Comparison of ENCODE assay signal across 8 mouse cellular contexts in genomic region chr7:114414421-114415335, GRCm38 (mm10). TPM values are rescaled to one million over a fixed set of nuclear protein-coding genes. Genes with fewer than 3 reads are reported as not detected.
DNase-seq lines count a peak whose midpoint lies in the region; ATAC-seq and TF ChIP-seq lines count a peak whose summit lies in the region.

Gene Pde3b (plus strand): TSS chr7:114415281.

- no peak for TF ChIP-seq EP300 in heart, adult 2 months (IDR thresholded peaks at IDR 0.05; ENCODE audit: insufficient read depth, low read depth, low read length)

- no peak for ATAC-seq in erythroblast, adult 5-6 weeks (replicated peaks; ENCODE audit: low FRiP score, poor library complexity, severe bottlenecking)
- ATAC-seq in limb, embryonic 13.5 days (ENCODE audit: low FRiP score, low read depth): peak; percentile 83
- peak; percentile 93 for ATAC-seq in midbrain, embryonic 13.5 days

- H3K4me3 ChIP-seq in erythroblast, embryonic 14.5 days (replicated peaks): peak within 1 kb of the TSS; percentile 72
- H3K4me3 ChIP-seq in embryonic facial prominence, embryonic 10.5 days: peak within 1 kb of the TSS; percentile 93
- peak within 1 kb of the TSS; percentile 70 for H3K4me3 ChIP-seq in heart, adult 2 months
- peak within 1 kb of the TSS; percentile 78 for H3K4me3 ChIP-seq in kidney, adult 2 months (ENCODE audit: insufficient read depth, low read depth, low read length)
- peak within 1 kb of the TSS; percentile 89 for H3K4me3 ChIP-seq in limb, embryonic 13.5 days
- peak within 1 kb of the TSS; percentile 95 for H3K4me3 ChIP-seq in midbrain, embryonic 13.5 days (replicated peaks)

- no peaks in the 10 kb centered on the region for H3K36me3 ChIP-seq in erythroblast, embryonic 14.5 days (ENCODE audit: control insufficient read depth)
- no peaks in the 10 kb centered on the region for H3K36me3 ChIP-seq in embryonic facial prominence, embryonic 10.5 days (replicated peaks)
- H3K36me3 ChIP-seq in heart, adult 2 months (ENCODE audit: control insufficient read depth, insufficient read depth, low read length): no peaks in the 10 kb centered on the region
- H3K36me3 ChIP-seq in kidney, adult 2 months (ENCODE audit: control insufficient read depth, insufficient read depth, low read length): no peaks in the 10 kb centered on the region
- no peaks in the 10 kb centered on the region for H3K36me3 ChIP-seq in limb, embryonic 13.5 days
- no peaks in the 10 kb centered on the region for H3K36me3 ChIP-seq in midbrain, embryonic 13.5 days

- under 1% methylated on average over 61 of the region's 70 CpGs for WGBS in embryonic facial prominence, embryonic 10.5 days
- WGBS in heart, adult 2 months: 4% methylated on average over 67 of the region's 70 CpGs
- WGBS in kidney, adult 2 months: 4% methylated on average over 67 of the region's 70 CpGs
- 2% methylated on average over 23 of the region's 70 CpGs for WGBS in limb, embryonic 13.5 days
- under 1% methylated on average over 70 of the region's 70 CpGs for WGBS in midbrain, embryonic 13.5 days

- peak within 1 kb of the TSS; percentile 93 for H3K4me2 ChIP-seq in limb, embryonic 13.5 days (replicated peaks)
- peak within 1 kb of the TSS; percentile 91 for H3K4me2 ChIP-seq in midbrain, embryonic 13.5 days (replicated peaks)

- intact Hi-C loops in heart, adult 2 months (cut with DNase I): loop anchor here (5.0 kb wide), 2 partner anchors 112 to 137 kb away; partner anchors contain the start of gene Psma1

- peak within 1 kb of the TSS; percentile 82 for H3K9ac ChIP-seq in heart, adult 2 months (ENCODE audit: low read depth, low read length)
- peak within 1 kb of the TSS; percentile 91 for H3K9ac ChIP-seq in limb, embryonic 13.5 days
- H3K9ac ChIP-seq in midbrain, embryonic 13.5 days (replicated peaks): peak within 1 kb of the TSS; percentile 97

- DNase-seq in embryonic facial prominence, embryonic 10.5 days (ENCODE audit: low spot score): peak; percentile 86
- peak; percentile 78 to 84 for DNase-seq in heart, adult 2 months
- DNase-seq in kidney, adult 2 months: peak; percentile 60
- peak; percentile 17 to 49 for DNase-seq in spleen, postnatal 14 days (ENCODE audit: low spot score in 2 of 2)

- TF ChIP-seq CTCF in heart, adult 2 months (IDR thresholded peaks at IDR 0.05): no peak
- TF ChIP-seq CTCF in kidney, adult 2 months (conservative IDR thresholded peaks at IDR 0.05; ENCODE audit: insufficient read depth, insufficient read length, low read depth, low read length): no peak

- TF ChIP-seq POLR2A in heart, adult 2 months (IDR thresholded peaks at IDR 0.05; ENCODE audit: insufficient read depth, low read depth, low read length): no peak
- no peak for TF ChIP-seq POLR2A in kidney, adult 2 months (IDR thresholded peaks at IDR 0.05; ENCODE audit: low read depth, low read length)

- H3K79me2 ChIP-seq in heart, adult 2 months (replicated peaks; ENCODE audit: control insufficient read depth, insufficient read depth, low read length): no peaks in the 10 kb centered on the region

- peaks cover 18% of the 10 kb centered on the region for H3K4me1 ChIP-seq in erythroblast, embryonic 14.5 days (ENCODE audit: control insufficient read depth)
- peaks cover 35% of the 10 kb centered on the region for H3K4me1 ChIP-seq in embryonic facial prominence, embryonic 10.5 days
- H3K4me1 ChIP-seq in heart, adult 2 months (ENCODE audit: control insufficient read depth, insufficient read depth, low read length): no peaks in the 10 kb centered on the region
- no peaks in the 10 kb centered on the region for H3K4me1 ChIP-seq in kidney, adult 2 months (ENCODE audit: control insufficient read depth, insufficient read depth, low read length)
- peaks cover 12% of the 10 kb centered on the region for H3K4me1 ChIP-seq in limb, embryonic 13.5 days
- H3K4me1 ChIP-seq in midbrain, embryonic 13.5 days (replicated peaks): peaks cover 28% of the 10 kb centered on the region

- H3K27ac ChIP-seq in embryonic facial prominence, embryonic 10.5 days (replicated peaks): peak within 1 kb of the TSS; percentile 96
- peak within 1 kb of the TSS; percentile 53 for H3K27ac ChIP-seq in heart, adult 2 months
- no peak within 1 kb of the TSS; the same call in 1 of the 2 replicates for H3K27ac ChIP-seq in kidney, adult 2 months (ENCODE audit: insufficient read depth, low read depth, low read length)
- H3K27ac ChIP-seq in limb, embryonic 13.5 days: peak within 1 kb of the TSS; percentile 85
- peak within 1 kb of the TSS; percentile 97 for H3K27ac ChIP-seq in midbrain, embryonic 13.5 days

- no peaks in the 10 kb centered on the region for H3K9me3 ChIP-seq in erythroblast, embryonic 14.5 days (ENCODE audit: control insufficient read depth, low read length)
- H3K9me3 ChIP-seq in embryonic facial prominence, embryonic 10.5 days: peaks cover 3% of the 10 kb centered on the region; the same call in 1 of the 2 replicates
- H3K9me3 ChIP-seq in limb, embryonic 13.5 days: no peaks in the 10 kb centered on the region
- no peaks in the 10 kb centered on the region for H3K9me3 ChIP-seq in midbrain, embryonic 13.5 days

- peaks cover 31% of the 10 kb centered on the region for H3K27me3 ChIP-seq in erythroblast, embryonic 14.5 days (ENCODE audit: control insufficient read depth)
- H3K27me3 ChIP-seq in embryonic facial prominence, embryonic 10.5 days (replicated peaks; ENCODE audit: low read depth, poor library complexity, severe bottlenecking): no peaks in the 10 kb centered on the region
- peaks cover 1% of the 10 kb centered on the region; the same call in 1 of the 2 replicates for H3K27me3 ChIP-seq in heart, adult 2 months (ENCODE audit: control insufficient read depth, insufficient read depth, low read length)
- no peaks in the 10 kb centered on the region for H3K27me3 ChIP-seq in kidney, adult 2 months (replicated peaks; ENCODE audit: control insufficient read depth, insufficient read depth, low read length)
- H3K27me3 ChIP-seq in limb, embryonic 13.5 days: no peaks in the 10 kb centered on the region
- H3K27me3 ChIP-seq in midbrain, embryonic 13.5 days: no peaks in the 10 kb centered on the region

RNA-seq across cellular contexts. Expression of gene Pde3b, which starts in this region (rescaled TPM):
- 0.01 TPM in 2 replicates for polyA plus RNA-seq in erythroblast, embryonic 14.5 days (2012)
- total RNA-seq in erythroblast, adult 5-6 weeks (2015; ENCODE audit: low replicate concordance): 7.3 and 8.8 TPM in 2 replicates
- total RNA-seq in erythroblast, adult 5-6 weeks (2017; ENCODE audit: low replicate concordance): 2.0 and 9.8 TPM in 2 replicates
- polyA plus RNA-seq in embryonic facial prominence, embryonic 10.5 days (2016; fragmentation: Nextera tagmentation; extraction: Ambion mirVana): 8.1 and 10.7 TPM in 2 replicates
- 1 to 10 TPM; 3.8 to 4.8 TPM for total RNA-seq in heart, adult 2 months (2021)
- polyA plus RNA-seq in heart, adult 2 months (2012; rRNA removed): 4.9 and 5.2 TPM in 2 replicates
- 5.6 and 8.9 TPM in 2 replicates for polyA plus RNA-seq in kidney, adult 2 months (2012; rRNA removed)
- 4.1 and 5.3 TPM in 2 replicates for polyA plus RNA-seq in limb, embryonic 13.5 days (2015; fragmentation: Nextera tagmentation; extraction: Ambion mirVana)
- polyA plus RNA-seq in midbrain, embryonic 13.5 days (2015; fragmentation: Nextera tagmentation; extraction: Ambion mirVana): 4.3 and 4.9 TPM in 2 replicates

Comparison
In these comparisons a context has a peak if more than half of its experiments do, and no peak if none do; other contexts are left out.
1. DNase-seq: peak in every context shown above with its lines; median percentile 86 in embryonic facial prominence, embryonic 10.5 days; 81 in heart, adult 2 months; 60 in kidney, adult 2 months; 33 in spleen, postnatal 14 days.